In the genomic region with DNA sequence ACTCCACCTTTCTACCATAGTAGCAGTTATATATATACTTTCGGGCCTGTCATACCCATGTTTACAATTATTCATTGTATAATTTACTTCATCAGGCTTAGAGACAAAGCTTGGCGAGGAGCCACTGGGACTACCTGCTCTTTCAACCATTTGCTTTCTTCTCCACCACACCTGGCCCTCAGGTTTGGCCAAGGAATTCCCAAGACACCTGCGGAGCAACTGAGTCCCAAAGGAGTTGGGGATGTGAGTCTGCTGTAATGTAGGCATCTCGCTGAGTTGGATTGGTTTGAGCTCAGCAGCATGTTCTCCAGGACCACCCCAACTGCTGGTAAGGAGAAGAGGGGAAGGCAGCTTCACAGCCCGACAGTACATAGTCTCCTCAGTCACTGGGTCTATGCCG, we compare ENCODE assay signal across 7 mouse cellular contexts. TPM values are rescaled to one million over a fixed set of nuclear protein-coding genes. Genes with fewer than 3 reads are reported as not detected.
DNase-seq lines count a peak whose midpoint lies in the region; ATAC-seq and TF ChIP-seq lines count a peak whose summit lies in the region.

A gene (plus strand): TSS at position 239 of the 400 bp plus-strand sequence.

- peak within 1 kb of the TSS; percentile 58; the same call in 1 of the 2 replicates for H3K9ac ChIP-seq in CH12.LX (ENCODE audit: insufficient read depth, low read depth)
- peak within 1 kb of the TSS; percentile 97; the same call in 1 of the 2 replicates for H3K9ac ChIP-seq in forebrain, embryonic 13.5 days
- H3K9ac ChIP-seq in liver, embryonic 11.5 days (ENCODE audit: low read depth, low read length): no peak within 1 kb of the TSS
- H3K9ac ChIP-seq in stomach, embryonic 16.5 days (ENCODE audit: low read length): no peak within 1 kb of the TSS; the same call in 1 of the 2 replicates

- no peaks in the 10 kb centered on the region for H3K9me3 ChIP-seq in CH12.LX (replicated peaks; ENCODE audit: low read length)
- no peaks in the 10 kb centered on the region for H3K9me3 ChIP-seq in forebrain, embryonic 13.5 days (replicated peaks)
- no peaks in the 10 kb centered on the region for H3K9me3 ChIP-seq in liver, embryonic 11.5 days (ENCODE audit: control insufficient read depth, low read length)
- H3K9me3 ChIP-seq in stomach, embryonic 16.5 days (replicated peaks; ENCODE audit: control insufficient read depth, low read length): no peaks in the 10 kb centered on the region

- H3K36me3 ChIP-seq in C2C12 (ENCODE audit: control insufficient read depth, insufficient read depth) (peaks cover 8% of the 10 kb centered on the region), CH12.LX (replicated peaks in 1 of 2; ENCODE audit: control insufficient read depth in 1 of 2, insufficient read depth in 1 of 2, low read length in 1 of 2) (peaks cover 2 to 6% of the 10 kb centered on the region in 2 experiments)
- no peaks in the 10 kb centered on the region for H3K36me3 ChIP-seq in forebrain, embryonic 13.5 days (ENCODE audit: poor library complexity, severe bottlenecking)
- H3K36me3 ChIP-seq in liver, embryonic 11.5 days (ENCODE audit: control insufficient read depth, insufficient read depth, low read length): 0 out of 2 replicates have a peak, but pooled peaks cover 3% of the 10 kb centered on the region
- H3K36me3 ChIP-seq in stomach, embryonic 16.5 days (ENCODE audit: control insufficient read depth, insufficient read depth, low read length): no peaks in the 10 kb centered on the region

- no peak for TF ChIP-seq RAD21 in CH12.LX (IDR thresholded peaks at IDR 0.05; ENCODE audit: low read depth, low read length)

- WGBS in forebrain, embryonic 13.5 days: 86% methylated on average over 6 of the region's 6 CpGs
- WGBS in liver, embryonic 11.5 days: 85% methylated on average over 6 of the region's 6 CpGs
- 85% methylated on average over 6 of the region's 6 CpGs for WGBS in stomach, embryonic 16.5 days

- H3K27me3 ChIP-seq in C2C12 (ENCODE audit: control insufficient read depth, insufficient read depth, insufficient read length) (no peaks in the 10 kb centered on the region), CH12.LX (replicated peaks) (no peaks in the 10 kb centered on the region)
- no peaks in the 10 kb centered on the region for H3K27me3 ChIP-seq in forebrain, embryonic 13.5 days
- no peaks in the 10 kb centered on the region for H3K27me3 ChIP-seq in liver, embryonic 11.5 days (replicated peaks; ENCODE audit: control insufficient read depth, insufficient read depth, low read length)
- H3K27me3 ChIP-seq in stomach, embryonic 16.5 days (ENCODE audit: control insufficient read depth, insufficient read depth, low read length): no peaks in the 10 kb centered on the region

- no peak within 1 kb of the TSS for H3K27ac ChIP-seq in CH12.LX (ENCODE audit: insufficient read depth, low read depth)
- no peak within 1 kb of the TSS for H3K27ac ChIP-seq in forebrain, embryonic 13.5 days
- H3K27ac ChIP-seq in liver, embryonic 11.5 days (ENCODE audit: low read depth, low read length): no peak within 1 kb of the TSS
- H3K27ac ChIP-seq in stomach, embryonic 16.5 days (ENCODE audit: low read length): no peak within 1 kb of the TSS

- H3ac ChIP-seq in C2C12 (ENCODE audit: control insufficient read depth, insufficient read length, low read depth): peak within 1 kb of the TSS; percentile 18

- TF ChIP-seq POLR2A in CH12.LX (IDR thresholded peaks at IDR 0.05; ENCODE audit: low read depth, low read length): no peak

- in situ Hi-C loops in CH12.LX (cut with MboI; ENCODE audit: low pct_ligation_motif_present, low pct_unique_long_range_greater_than_20kb, low sequenced_read_pairs): no loop called here

- no peak for DNase-seq in CH12.LX (ENCODE audit: extremely low read depth)
- no peak for DNase-seq in liver, embryonic 11.5 days (ENCODE audit: low spot score)
- DNase-seq in right cerebral cortex, postnatal 36 days (ENCODE audit: low spot score in 2 of 2): no peak

- ATAC-seq in forebrain, embryonic 13.5 days: no peak
- ATAC-seq in hematopoietic stem cell, adult 5-6 weeks (replicated peaks in 1 of 2; ENCODE audit: insufficient read depth in 1 of 2, low FRiP score in 2 of 2, low TSS enrichment in 1 of 2, low read depth in 1 of 2, poor library complexity in 2 of 2, severe bottlenecking in 2 of 2): no peak
- ATAC-seq in liver, embryonic 11.5 days (replicated peaks; ENCODE audit: low FRiP score): no peak
- ATAC-seq in stomach, embryonic 16.5 days (ENCODE audit: insufficient read depth, low FRiP score): no peak

- peak within 1 kb of the TSS; percentile 79 for H3K4me2 ChIP-seq in CH12.LX (ENCODE audit: insufficient read depth, low read depth, poor library complexity, severe bottlenecking)
- peak within 1 kb of the TSS; percentile 75 for H3K4me2 ChIP-seq in forebrain, embryonic 13.5 days
- H3K4me2 ChIP-seq in liver, embryonic 11.5 days: peak within 1 kb of the TSS; percentile 54
- H3K4me2 ChIP-seq in stomach, embryonic 16.5 days (ENCODE audit: low read depth, low read length): peak within 1 kb of the TSS; percentile 55

- TF ChIP-seq CTCF in C2C12 (IDR thresholded peaks at IDR 0.05; ENCODE audit: control insufficient read depth, insufficient read depth, insufficient read length) (no peak), CH12.LX (conservative IDR thresholded peaks at IDR 0.05 in 1 of 2, IDR thresholded peaks at IDR 0.05 in 1 of 2; ENCODE audit: low read depth in 2 of 2, low read length in 2 of 2) (no peak)

- dilution Hi-C loops in CH12.LX (cut with MboI; ENCODE audit: extremely low pct_ligation_motif_present, extremely low pct_unique_long_range_greater_than_20kb, low sequenced_read_pairs): no loop called here

- H3K4me1 ChIP-seq in CH12.LX (ENCODE audit: control insufficient read depth in 1 of 2, insufficient read depth in 2 of 2): peaks cover 7 to 44% of the 10 kb centered on the region in 2 experiments
- peaks cover 21% of the 10 kb centered on the region for H3K4me1 ChIP-seq in forebrain, embryonic 13.5 days
- peaks cover 13% of the 10 kb centered on the region for H3K4me1 ChIP-seq in liver, embryonic 11.5 days (replicated peaks; ENCODE audit: control insufficient read depth, insufficient read depth, low read length)
- H3K4me1 ChIP-seq in stomach, embryonic 16.5 days (ENCODE audit: control insufficient read depth, insufficient read depth, low read length): peaks cover 19% of the 10 kb centered on the region

- H3K79me2 ChIP-seq in C2C12 (ENCODE audit: control insufficient read depth, insufficient read depth) (peaks cover 39% of the 10 kb centered on the region), CH12.LX (replicated peaks; ENCODE audit: control insufficient read depth, extremely low read depth, insufficient read depth, poor library complexity, severe bottlenecking) (peaks cover 38% of the 10 kb centered on the region)

- TF ChIP-seq EP300 in CH12.LX (IDR thresholded peaks at IDR 0.05; ENCODE audit: low read length): no peak

- H3K79me3 ChIP-seq in C2C12 (ENCODE audit: low read depth): peaks cover 37% of the 10 kb centered on the region

- H3K4me3 ChIP-seq in C2C12 (ENCODE audit: insufficient read depth, poor library complexity, severe bottlenecking) (peak within 1 kb of the TSS; percentile 92), CH12.LX (replicated peaks in 1 of 3; ENCODE audit: low read depth in 2 of 3, low read length in 2 of 3, poor library complexity in 1 of 3) (peak within 1 kb of the TSS; percentile 85 to 97 (median 94))
- peak within 1 kb of the TSS; percentile 98 for H3K4me3 ChIP-seq in forebrain, embryonic 13.5 days
- peak within 1 kb of the TSS; percentile 94 for H3K4me3 ChIP-seq in liver, embryonic 11.5 days (ENCODE audit: low read depth, low read length)
- H3K4me3 ChIP-seq in stomach, embryonic 16.5 days (replicated peaks; ENCODE audit: low read length): peak within 1 kb of the TSS; percentile 71

TF ChIP-seq in C2C12, 6 proteins besides CTCF, POLR2A, EP300 and RAD21:
- TF ChIP-seq MYOG (IDR thresholded peaks at IDR 0.05; ENCODE audit: control insufficient read depth, extremely low read depth, insufficient read length) (no peak), MYOD1 (IDR thresholded peaks at IDR 0.05; ENCODE audit: control insufficient read depth, insufficient read length, low read depth) (no peak), CEBPB (IDR thresholded peaks at IDR 0.05; ENCODE audit: low read depth) (no peak), USF1 (IDR thresholded peaks at IDR 0.05; ENCODE audit: low read depth) (no peak)

TF ChIP-seq in CH12.LX, 34 proteins besides CTCF, POLR2A, EP300 and RAD21:
- TF ChIP-seq ELF1 (IDR thresholded peaks at IDR 0.05; ENCODE audit: low read depth, low read length) (no peak), HCFC1 (IDR thresholded peaks at IDR 0.05; ENCODE audit: low read depth, low read length) (no peak), NRF1 (IDR thresholded peaks at IDR 0.05; ENCODE audit: low read depth, low read length) (no peak), SMC3 (IDR thresholded peaks at IDR 0.05; ENCODE audit: low read depth, low read length) (no peak), MAZ (IDR thresholded peaks at IDR 0.05; ENCODE audit: low read depth, low read length) (no peak)

RNA-seq across cellular contexts. Expression of the gene that starts here (rescaled TPM):
- polyA plus RNA-seq in C2C12 (2012; fragmentation: generic; extraction: Trizol) (61.3 TPM), CH12.LX (2012; ENCODE audit: insufficient read length, low read depth) (121 and 136 TPM in 2 replicates)
- total RNA-seq in CH12.LX (2012; rRNA removed) (79.8 and 102 TPM in 2 replicates), CH12.LX (2014; rRNA removed) (264 and 327 TPM in 2 replicates)
- 134 TPM in 2 replicates for polyA plus RNA-seq in forebrain, embryonic 13.5 days (2015; fragmentation: Nextera tagmentation; extraction: Ambion mirVana)
- total RNA-seq in hematopoietic stem cell, adult 5-6 weeks (2017): 56.6 and 62.2 TPM in 2 replicates
- polyA plus RNA-seq in liver, embryonic 11.5 days (2014; fragmentation: Nextera tagmentation; extraction: Ambion mirVana): 147 and 156 TPM in 2 replicates
- 144 and 160 TPM in 2 replicates for polyA plus RNA-seq in stomach, embryonic 16.5 days (2015; fragmentation: Nextera tagmentation; extraction: Ambion mirVana)

Comparison
In these comparisons a context has a peak if more than half of its experiments do, and no peak if none do; other contexts are left out.
1. H3K9ac ChIP-seq: peak in CH12.LX (single experiment) and forebrain, embryonic 13.5 days (single experiment); none in liver, embryonic 11.5 days (single experiment) and stomach, embryonic 16.5 days (single experiment).
2. Peak in every context shown above with its lines, with median percentiles within 50 percentile points of each other: H3K4me3 ChIP-seq and H3K4me2 ChIP-seq.